Mouse (Mus musculus) spleen, adult 10 weeks (tissue): ENCODE results near the gene Dph2. TPM values are rescaled to one million over a fixed set of nuclear protein-coding genes. Genes with fewer than 3 reads are reported as not detected.

Experiments used
- polyA plus RNA-seq: library from polyadenylated mRNA; stranded (reverse); fragments of 350-450 nt; fragmentation: Illumina TruSeq; extraction: RNeasy Lipid Tissue Mini Kit (QIAGEN cat#74804); gene quantifications from one replicate; pipeline ENCODE4 v1.2.3, GENCODE M21; 2015; ENCODE audit warnings: low replicate concordance; ENCODE audit not compliant: insufficient read depth

Dph2 gene
- polyA plus RNA-seq = 12.2 TPM

DNA sequence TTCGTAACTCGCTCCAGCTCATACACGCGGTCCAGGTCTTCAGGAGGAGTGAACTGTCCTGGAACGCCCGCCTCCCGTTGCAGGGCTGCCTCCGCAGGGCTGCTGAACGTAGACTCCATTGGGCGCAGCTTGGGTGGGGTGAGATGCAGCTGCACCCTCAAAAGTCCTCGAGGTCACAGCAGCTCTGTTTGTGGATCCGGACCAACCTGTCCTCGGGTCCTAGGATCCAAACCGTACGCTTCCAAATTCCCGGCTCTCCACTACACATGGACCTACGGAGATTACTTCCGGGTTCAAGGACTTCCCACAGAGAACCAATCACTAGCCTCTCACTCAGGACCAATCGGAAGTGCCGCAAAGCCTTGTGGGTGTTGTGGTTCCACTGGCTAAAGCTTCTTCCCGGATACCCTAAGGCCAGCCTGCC is at the start of gene Dph2:
TSS of gene Dph2 (minus strand) at position 295 of the 424 bp plus-strand sequence.

DNA sequence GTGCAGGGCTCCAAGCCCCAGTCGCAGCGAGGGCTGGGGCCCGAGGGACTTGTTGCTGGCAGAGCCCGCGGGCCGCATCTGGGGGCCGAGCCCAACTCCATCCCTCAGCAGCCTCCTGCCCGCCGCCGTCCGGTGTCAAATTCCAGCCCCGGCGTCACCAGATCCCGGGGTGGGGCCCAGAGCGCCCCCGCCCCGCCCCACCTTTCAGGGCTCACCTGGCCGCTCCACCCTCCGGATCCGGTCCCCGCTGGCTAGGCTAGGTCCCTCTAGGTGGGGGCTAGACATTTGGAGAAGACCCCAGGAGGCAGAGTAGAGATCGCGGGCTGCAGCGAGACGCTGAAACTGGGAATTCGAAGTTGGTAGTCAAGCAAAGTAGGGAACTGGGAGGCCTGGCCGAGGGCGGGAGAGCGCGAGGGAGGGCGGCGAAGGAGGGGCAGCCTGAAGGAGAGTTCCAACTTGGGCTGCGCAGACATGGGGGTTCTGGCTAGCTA is 37.6 kb upstream of the Dph2 start, which contains the start of gene Artn:
TSS of gene Artn (minus strand) at position 373 of the 491 bp plus-strand sequence.

DNA sequence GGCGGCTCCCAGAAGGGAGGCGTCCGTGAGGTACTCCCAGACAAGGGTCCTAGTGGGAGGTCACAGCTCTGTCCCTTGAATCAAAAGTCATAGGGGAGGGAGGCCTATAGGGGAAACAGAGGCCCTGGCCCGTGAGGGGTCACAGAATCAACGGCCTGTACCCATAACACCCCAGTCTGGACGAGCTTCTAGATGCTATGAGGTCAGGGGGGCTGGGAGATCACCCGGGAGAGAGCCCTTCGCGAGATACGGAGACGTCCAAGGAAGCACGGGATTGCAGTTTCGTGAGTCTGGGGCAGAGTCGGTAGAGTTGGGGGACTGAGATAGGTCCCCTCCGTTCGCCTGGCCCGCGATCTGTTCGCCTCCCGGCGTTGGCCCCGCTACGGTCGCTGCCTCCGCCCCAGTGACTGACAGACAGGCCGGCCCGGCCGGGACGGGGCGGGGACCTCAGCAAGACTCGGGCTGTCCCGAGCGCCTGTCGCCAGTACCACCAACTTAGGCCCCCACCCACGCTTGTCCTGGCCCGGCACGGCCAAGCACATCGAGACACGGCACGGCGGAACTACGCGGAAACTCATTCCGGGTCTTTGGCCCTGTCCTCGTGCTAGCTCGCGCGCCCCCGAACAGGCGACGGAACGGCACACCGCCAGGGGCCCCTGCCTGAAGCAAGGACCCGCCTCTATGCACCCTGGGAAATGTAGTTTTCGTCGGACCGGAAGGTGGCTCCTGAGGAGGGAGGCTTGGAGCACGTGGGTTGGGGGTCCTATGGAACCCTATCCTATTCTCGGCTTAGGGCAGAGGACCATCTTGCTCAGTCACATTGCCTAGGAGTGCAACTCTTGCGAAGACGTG is 23.0 kb upstream of the Dph2 start, which contains the start of gene Ipo13:
TSS of gene Ipo13 (minus strand) at position 409 of the 852 bp plus-strand sequence.

DNA sequence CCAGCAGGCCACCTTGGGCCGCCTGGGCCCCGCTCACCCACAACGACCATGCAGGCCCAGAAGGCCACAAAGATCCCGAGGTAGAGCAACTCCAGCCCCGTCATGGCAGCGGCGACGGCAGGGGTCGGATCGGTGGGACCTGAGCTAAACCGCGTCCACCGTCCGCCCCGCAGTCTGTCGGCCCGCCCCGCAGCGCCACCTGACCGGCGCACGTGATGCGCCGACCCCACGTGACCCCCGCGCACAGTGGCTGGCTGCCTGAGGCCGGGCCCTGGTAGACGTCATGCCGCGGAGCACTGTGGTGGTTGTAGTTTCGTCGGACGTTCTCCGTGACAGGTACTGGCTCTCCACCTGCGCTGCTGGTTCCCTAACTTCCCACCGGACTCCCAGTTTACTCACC is 4.7 kb downstream of the Dph2 start, which contains the start of gene Atp6v0b:
TSS of gene Atp6v0b (minus strand) at position 201 of the 400 bp plus-strand sequence.

DNA sequence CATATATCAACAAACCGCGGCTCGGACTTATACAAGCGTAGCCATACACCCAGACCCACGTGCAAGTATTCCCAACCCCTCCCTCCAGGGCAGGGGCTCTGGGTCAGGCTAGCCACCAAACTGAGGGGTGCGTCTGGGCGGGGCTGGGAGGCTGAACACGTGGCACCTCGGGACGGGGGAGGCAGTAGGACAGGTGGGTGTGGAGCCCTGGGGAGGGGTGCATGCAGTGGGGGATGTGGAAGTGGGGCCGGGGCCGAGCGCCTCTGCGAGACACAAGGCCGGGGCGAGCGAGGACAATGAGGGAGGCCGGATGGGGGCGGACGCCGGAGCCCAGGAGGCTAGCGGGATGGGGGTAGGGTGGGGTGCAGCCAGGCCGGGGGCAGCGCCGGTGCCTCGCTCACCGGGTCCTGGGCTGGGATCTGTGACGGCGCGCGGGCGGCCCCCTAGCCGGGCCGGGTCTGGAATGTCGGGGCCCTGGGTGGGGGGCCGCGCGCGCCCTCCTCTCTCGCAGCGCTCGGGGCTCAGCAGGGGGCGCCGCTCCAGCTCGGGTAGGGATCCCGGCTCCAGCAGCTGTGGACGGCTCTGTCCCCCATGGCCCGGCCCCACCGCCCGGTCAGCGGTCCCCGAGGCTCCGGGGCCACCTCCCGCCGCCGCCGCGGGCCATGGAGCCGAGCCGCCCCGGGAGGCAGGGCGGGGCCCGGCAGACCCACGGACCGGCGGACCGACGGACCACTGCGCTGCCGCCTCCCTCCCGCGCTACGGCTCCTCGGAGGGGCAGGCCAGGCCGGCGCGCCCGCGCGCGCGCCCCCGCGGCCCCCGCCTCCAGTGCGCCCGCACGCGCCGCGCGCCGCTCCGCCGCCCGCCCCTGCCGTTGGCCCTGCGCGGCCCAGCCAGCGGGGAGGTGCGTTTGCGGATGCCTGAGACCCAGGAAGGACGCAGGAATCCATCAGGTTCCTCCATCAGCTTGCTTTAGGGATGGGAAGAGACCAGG is 8.8 kb downstream of the Dph2 start, which contains the start of gene B4galt2:
TSS of gene B4galt2 (minus strand) at position 787 of the 991 bp plus-strand sequence.

DNA sequence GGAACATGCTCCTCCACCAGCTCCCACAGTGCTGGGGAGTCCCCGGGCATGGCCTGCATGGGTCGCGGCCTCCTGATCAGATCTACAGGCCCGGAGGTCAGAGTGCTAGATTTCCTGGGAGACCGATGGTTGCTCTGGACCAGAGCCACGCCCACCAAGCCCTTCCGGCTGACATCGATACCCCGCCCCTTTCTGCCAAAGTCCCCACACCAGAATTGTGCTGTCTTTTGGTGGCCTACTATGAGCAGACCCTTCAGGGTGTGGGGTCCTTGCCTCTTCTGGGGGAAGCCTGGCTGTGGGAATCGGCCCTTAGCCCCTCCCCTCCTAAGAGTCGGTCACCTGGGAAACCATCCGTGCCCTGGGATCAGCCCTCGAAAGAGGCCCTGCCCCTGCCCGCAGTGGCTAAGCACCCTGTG is 19.4 kb downstream of the Dph2 start, which contains the start of gene Ccdc24:
TSS of gene Ccdc24 (minus strand) at position 87 of the 416 bp plus-strand sequence.

Other genes with a start within 250 kb of the Dph2 start
- 15.4 TPM for gene Dmap1, start 209.8 kb downstream of the Dph2 start, polyA plus RNA-seq
- not detected for gene Gm12845, start 167.6 kb downstream of the Dph2 start, polyA plus RNA-seq
- not detected for gene Klf17, start 126.4 kb downstream of the Dph2 start, polyA plus RNA-seq
- 3.3 TPM for gene Slc6a9, start 57.5 kb downstream of the Dph2 start, polyA plus RNA-seq
- not detected for gene Ccdc24, start 19.5 kb downstream of the Dph2 start, polyA plus RNA-seq
- gene B4galt2, start 8.5 kb downstream of the Dph2 start, polyA plus RNA-seq = 1.4 TPM
- 204 TPM for gene Atp6v0b, start 4.7 kb downstream of the Dph2 start, polyA plus RNA-seq
- 19.2 TPM for gene Ipo13, start 23.0 kb upstream of the Dph2 start, polyA plus RNA-seq
- gene Artn, start 37.7 kb upstream of the Dph2 start, polyA plus RNA-seq = not detected
- gene St3gal3, start 242.9 kb upstream of the Dph2 start, polyA plus RNA-seq = 5.5 TPM